Mouse (Mus musculus): ENCODE results near the gene Pex11g. TPM values are rescaled to one million over a fixed set of nuclear protein-coding genes. Genes with fewer than 3 reads are reported as not detected.

Pex11g gene
- total RNA-seq, 2 experiments from 2014 or later, result not detected

- ATAC-seq (replicated peaks; ENCODE audit: low FRiP score, poor library complexity, severe bottlenecking), result no peak
These were observed 49.4 kb downstream of the Pex11g start for GRCm38 (mm10) chr8:3418101-3418500.

GRCm38 (mm10) chr8:3417455-3417854 lies 50.0 kb downstream of the Pex11g start:
- no peak for ATAC-seq (replicated peaks; ENCODE audit: low FRiP score, poor library complexity, severe bottlenecking)

- ATAC-seq (replicated peaks; ENCODE audit: low FRiP score, poor library complexity, severe bottlenecking), result no peak
These were observed 50.6 kb downstream of the Pex11g start for GRCm38 (mm10) chr8:3416846-3417245.

- ATAC-seq (replicated peaks; ENCODE audit: low FRiP score, poor library complexity, severe bottlenecking), result no peak
These were observed 51.8 kb downstream of the Pex11g start for GRCm38 (mm10) chr8:3415661-3416060.

GRCm38 (mm10) chr8:3415259-3415658 lies 52.2 kb downstream of the Pex11g start:
- ATAC-seq (replicated peaks; ENCODE audit: low FRiP score, poor library complexity, severe bottlenecking), result no peak

GRCm38 (mm10) chr8:3414639-3415190 lies 52.8 kb downstream of the Pex11g start:
- ATAC-seq (replicated peaks; ENCODE audit: low FRiP score, poor library complexity, severe bottlenecking), result no peak

- no peak for ATAC-seq (replicated peaks; ENCODE audit: low FRiP score, poor library complexity, severe bottlenecking)
These were observed 54.7 kb downstream of the Pex11g start for GRCm38 (mm10) chr8:3412816-3413215.

GRCm38 (mm10) chr8:3411901-3412301 lies 55.6 kb downstream of the Pex11g start:
- ATAC-seq (replicated peaks; ENCODE audit: low FRiP score, poor library complexity, severe bottlenecking), result no peak

- no peak for ATAC-seq (replicated peaks; ENCODE audit: low FRiP score, poor library complexity, severe bottlenecking)
These were observed 56.4 kb downstream of the Pex11g start for GRCm38 (mm10) chr8:3411085-3411484.

GRCm38 (mm10) chr8:3407417-3407816 lies 60.1 kb downstream of the Pex11g start:
- no peak for ATAC-seq (replicated peaks; ENCODE audit: low FRiP score, poor library complexity, severe bottlenecking)

Other genes with a start within 250 kb of the Pex11g start
- gene Insr, start 188.1 kb downstream of the Pex11g start, total RNA-seq (2015; ENCODE audit: low replicate concordance), result 8.0 and 15.5 TPM in 2 replicates
- gene Insr, start 188.1 kb downstream of the Pex11g start, total RNA-seq (2017; ENCODE audit: low replicate concordance), result 7.1 and 19.9 TPM in 2 replicates
- gene A430078G23Rik, start 114.3 kb downstream of the Pex11g start, total RNA-seq (2015; ENCODE audit: low replicate concordance), result 1.3 and 4.7 TPM in 2 replicates
- 2.4 and 2.8 TPM in 2 replicates for gene A430078G23Rik, start 114.3 kb downstream of the Pex11g start, total RNA-seq (2017; ENCODE audit: low replicate concordance)
- 7.2 and 7.5 TPM in 2 replicates for gene Arhgef18, start 74.7 kb downstream of the Pex11g start, total RNA-seq (2015; ENCODE audit: low replicate concordance)
- 3.0 and 5.4 TPM in 2 replicates for gene Arhgef18, start 74.7 kb downstream of the Pex11g start, total RNA-seq (2017; ENCODE audit: low replicate concordance)
- not detected in 2 replicates for gene Tex45, start 3.2 kb upstream of the Pex11g start, total RNA-seq (2015; ENCODE audit: low replicate concordance)
- not detected in 2 replicates for gene Tex45, start 3.2 kb upstream of the Pex11g start, total RNA-seq (2017; ENCODE audit: low replicate concordance)
- 2.9 TPM in 1 of 2 replicates, not detected in the other for gene Zfp358, start 25.5 kb upstream of the Pex11g start, total RNA-seq (2015; ENCODE audit: low replicate concordance)
- 2.0 TPM in 1 of 2 replicates, not detected in the other for gene Zfp358, start 25.5 kb upstream of the Pex11g start, total RNA-seq (2017; ENCODE audit: low replicate concordance)
- gene Mcoln1, start 32.8 kb upstream of the Pex11g start, total RNA-seq (2015; ENCODE audit: low replicate concordance), result 45.3 and 65.2 TPM in 2 replicates
- gene Mcoln1, start 32.8 kb upstream of the Pex11g start, total RNA-seq (2017; ENCODE audit: low replicate concordance), result 82.9 and 267 TPM in 2 replicates
- 110 and 131 TPM in 2 replicates for gene Pnpla6, start 47.7 kb upstream of the Pex11g start, total RNA-seq (2015; ENCODE audit: low replicate concordance)
- gene Pnpla6, start 47.7 kb upstream of the Pex11g start, total RNA-seq (2017; ENCODE audit: low replicate concordance), result 147 and 272 TPM in 2 replicates
- not detected in 2 replicates for gene C330021F23Rik, start 100.3 kb upstream of the Pex11g start, total RNA-seq (2015; ENCODE audit: low replicate concordance)
- gene C330021F23Rik, start 100.3 kb upstream of the Pex11g start, total RNA-seq (2017; ENCODE audit: low replicate concordance), result not detected in 2 replicates
- gene Camsap3, start 119.6 kb upstream of the Pex11g start, total RNA-seq (2015; ENCODE audit: low replicate concordance), result not detected in 2 replicates
- gene Camsap3, start 119.6 kb upstream of the Pex11g start, total RNA-seq (2017; ENCODE audit: low replicate concordance), result not detected in 2 replicates
- 8.8 and 12.3 TPM in 2 replicates for gene Xab2, start 153.6 kb upstream of the Pex11g start, total RNA-seq (2015; ENCODE audit: low replicate concordance)
- 30.6 and 36.8 TPM in 2 replicates for gene Xab2, start 153.6 kb upstream of the Pex11g start, total RNA-seq (2017; ENCODE audit: low replicate concordance)
- gene Pet100, start 153.9 kb upstream of the Pex11g start, total RNA-seq (2015; ENCODE audit: low replicate concordance), result 48.6 and 125 TPM in 2 replicates
- gene Pet100, start 153.9 kb upstream of the Pex11g start, total RNA-seq (2017; ENCODE audit: low replicate concordance), result 65.1 and 137 TPM in 2 replicates
- not detected in 2 replicates for gene Pcp2, start 157.9 kb upstream of the Pex11g start, total RNA-seq (2015; ENCODE audit: low replicate concordance)
- gene Pcp2, start 157.9 kb upstream of the Pex11g start, total RNA-seq (2017; ENCODE audit: low replicate concordance), result not detected in 2 replicates
- gene Stxbp2, start 163.3 kb upstream of the Pex11g start, total RNA-seq (2015; ENCODE audit: low replicate concordance), result 32.7 and 56.9 TPM in 2 replicates
- gene Stxbp2, start 163.3 kb upstream of the Pex11g start, total RNA-seq (2017; ENCODE audit: low replicate concordance), result 34.7 and 49.1 TPM in 2 replicates
- gene Retn, start 188.1 kb upstream of the Pex11g start, total RNA-seq (2015; ENCODE audit: low replicate concordance), result not detected in 2 replicates
- gene Retn, start 188.1 kb upstream of the Pex11g start, total RNA-seq (2017; ENCODE audit: low replicate concordance), result not detected in 2 replicates
- gene Mcemp1, start 198.1 kb upstream of the Pex11g start, total RNA-seq (2015; ENCODE audit: low replicate concordance), result 13.4 and 36.4 TPM in 2 replicates
- 4.1 and 11.6 TPM in 2 replicates for gene Mcemp1, start 198.1 kb upstream of the Pex11g start, total RNA-seq (2017; ENCODE audit: low replicate concordance)
- gene Fcor, start 204.7 kb upstream of the Pex11g start, total RNA-seq (2015; ENCODE audit: low replicate concordance), result not detected in 2 replicates
- not detected in 2 replicates for gene Fcor, start 204.7 kb upstream of the Pex11g start, total RNA-seq (2017; ENCODE audit: low replicate concordance)
- gene Trappc5, start 208.6 kb upstream of the Pex11g start, total RNA-seq (2015; ENCODE audit: low replicate concordance), result 5.4 and 6.1 TPM in 2 replicates
- 5.1 and 5.4 TPM in 2 replicates for gene Trappc5, start 208.6 kb upstream of the Pex11g start, total RNA-seq (2017; ENCODE audit: low replicate concordance)
- 2.9 TPM in 1 of 2 replicates, not detected in the other for gene Fcer2a, start 226.5 kb upstream of the Pex11g start, total RNA-seq (2015; ENCODE audit: low replicate concordance)
- 1.2 TPM in 1 of 2 replicates, not detected in the other for gene Fcer2a, start 226.5 kb upstream of the Pex11g start, total RNA-seq (2017; ENCODE audit: low replicate concordance)